Mouse (Mus musculus): ENCODE measurements at regions not wholly inside any gene's neighbourhood (a gene's known extent, or its start where the extent isn't known, plus 50 kb on each side); places are given as distances from the start of the nearest gene placed in this dataset.

DNA sequence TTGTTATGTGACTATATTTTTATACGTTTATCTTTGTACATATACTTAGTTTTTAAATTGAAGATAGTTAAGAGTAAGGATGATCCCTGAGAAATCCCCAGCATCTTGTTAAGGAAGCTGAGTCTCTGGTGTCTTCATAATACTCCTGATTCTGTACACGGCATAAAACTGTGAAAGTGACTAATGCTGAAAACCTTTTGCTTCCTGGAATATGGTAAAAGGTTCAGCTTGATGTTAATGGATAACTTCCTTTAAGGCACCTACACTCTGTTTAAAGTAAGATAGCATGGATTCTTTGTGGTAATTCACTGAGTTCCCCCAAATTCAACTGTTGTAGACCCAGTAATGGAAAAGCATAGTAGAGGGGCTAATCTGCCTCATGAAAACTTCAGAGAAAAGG is 67.2 kb upstream of the Rgs1 start:
- TF ChIP-seq POLR2A (IDR thresholded peaks at IDR 0.05; ENCODE audit: low read depth, low read length) (no peak), CTCF (IDR thresholded peaks at IDR 0.05; ENCODE audit: extremely low read depth, insufficient read depth, insufficient read length, insufficient replicate concordance) (no peak)

Measured in spleen, adult 2 months (tissue).